22 mouse cellular contexts compared by ENCODE assay signal in genomic region chr10:121394789-121395325, GRCm38 (mm10). TPM values are rescaled to one million over a fixed set of nuclear protein-coding genes. Genes with fewer than 3 reads are reported as not detected.
DNase-seq lines count a peak whose midpoint lies in the region; ATAC-seq lines count a peak whose summit lies in the region.
"Had no signal": no experiment of that assay in that cellular context is flagged by ENCODE, and none has a peak within 500 bp of the region (broad histone marks: within the 10 kb centered on the region; RNA-seq: fewer than 3 reads in every experiment).

No protein-coding gene starts in this region.

- H3K9me3 ChIP-seq in heart, embryonic 10.5 days = no peaks in the 10 kb centered on the region
- no peaks in the 10 kb centered on the region for H3K9me3 ChIP-seq in heart, embryonic 11.5 days (replicated peaks; ENCODE audit: control insufficient read depth, low read length)
- H3K9me3 ChIP-seq: forebrain, embryonic 15.5 days; heart, embryonic 12.5 days; hindbrain, embryonic 12.5 days; midbrain, embryonic 12.5 days had no signal

- peak overlapping the region; percentile 62 for H3K27ac ChIP-seq in heart, embryonic 10.5 days
- H3K27ac ChIP-seq in heart, embryonic 11.5 days (ENCODE audit: low read depth, low read length) = no peak overlapping the region
- H3K27ac ChIP-seq: forebrain, embryonic 15.5 days; hindbrain, embryonic 12.5 days; liver, embryonic 14.5 days; midbrain, embryonic 12.5 days had no signal

- no peaks in the 10 kb centered on the region for H3K27me3 ChIP-seq in heart, embryonic 10.5 days (ENCODE audit: insufficient read depth, poor library complexity, severe bottlenecking)
- H3K27me3 ChIP-seq in heart, embryonic 11.5 days (ENCODE audit: control insufficient read depth, insufficient read depth, low read length) = no peaks in the 10 kb centered on the region
- H3K27me3 ChIP-seq: forebrain, embryonic 15.5 days; heart, embryonic 12.5 days; hindbrain, embryonic 12.5 days; midbrain, embryonic 12.5 days had no signal

- no peak for ATAC-seq in heart, embryonic 11.5 days (replicated peaks; ENCODE audit: insufficient number of reproducible peaks, low FRiP score, low TSS enrichment)
- ATAC-seq: CD4-positive, CD25-positive, alpha-beta regulatory T cell, adult 4 months; forebrain, embryonic 15.5 days had no signal

- H3K9ac ChIP-seq in heart, embryonic 11.5 days (ENCODE audit: low read depth, low read length) = no peak overlapping the region
- H3K9ac ChIP-seq: forebrain, embryonic 15.5 days; hindbrain, embryonic 12.5 days; liver, embryonic 14.5 days; midbrain, embryonic 12.5 days had no signal

- H3K4me1 ChIP-seq in heart, embryonic 10.5 days = peaks cover 23% of the 10 kb centered on the region
- peaks cover 7% of the 10 kb centered on the region for H3K4me1 ChIP-seq in heart, embryonic 11.5 days (ENCODE audit: control insufficient read depth, insufficient read depth, low read length)
- H3K4me1 ChIP-seq: forebrain, embryonic 15.5 days; hindbrain, embryonic 12.5 days; midbrain, embryonic 12.5 days had no signal

- H3K4me2 ChIP-seq in heart, embryonic 11.5 days = no peak overlapping the region
- H3K4me2 ChIP-seq: forebrain, embryonic 15.5 days; heart, embryonic 12.5 days; hindbrain, embryonic 12.5 days; midbrain, embryonic 12.5 days had no signal

- 76% methylated on average over 18 of the region's 18 CpGs for WGBS in heart, embryonic 10.5 days
- 75% methylated on average over 18 of the region's 18 CpGs for WGBS in heart, embryonic 11.5 days (ENCODE audit: insufficient replicate concordance)

- H3K4me3 ChIP-seq in heart, embryonic 10.5 days = no peak overlapping the region
- H3K4me3 ChIP-seq in heart, embryonic 11.5 days (ENCODE audit: low read depth, low read length) = no peak overlapping the region
- H3K4me3 ChIP-seq: forebrain, embryonic 15.5 days; heart, embryonic 12.5 days; hindbrain, embryonic 12.5 days; midbrain, embryonic 12.5 days had no signal

- no peak for DNase-seq in heart, embryonic 10.5 days (ENCODE audit: low spot score)
- peak; percentile 11 to 35 for DNase-seq in kidney, postnatal 36 days
- DNase-seq in kidney, postnatal 14 days = no peak
- peak; percentile 35 for DNase-seq in ZHBTc4 (ENCODE audit: low read depth, low spot score)
- peak; percentile 42 for DNase-seq in adrenal gland, postnatal 14 days
- no peak for DNase-seq in left cerebral cortex, adult 18-20 months (ENCODE audit: low spot score in 2 of 2)
- no peak for DNase-seq in right cerebral cortex, adult 18-20 months
- DNase-seq: cerebellum, adult 18-20 months; cerebellum, postnatal 14 days; gastrocnemius, postnatal 10 days; heart, postnatal 14 days; layer of hippocampus, postnatal 36 days; lung, postnatal 10 days; right cerebral cortex, postnatal 25 days; spleen, adult 18-20 months had no signal

- H3K36me3 ChIP-seq in heart, embryonic 10.5 days = peaks cover 65% of the 10 kb centered on the region
- peaks cover 14% of the 10 kb centered on the region for H3K36me3 ChIP-seq in heart, embryonic 11.5 days (ENCODE audit: control insufficient read depth, insufficient read depth, low read length)

RNA-seq across cellular contexts. Expression of gene Gns, which starts 30.0 kb away (rescaled TPM):
- polyA plus RNA-seq in heart, embryonic 10.5 days (2016; fragmentation: Nextera tagmentation; extraction: Ambion mirVana) = 31.4 and 33.6 TPM in 2 replicates
- polyA plus RNA-seq in heart, embryonic 11.5 days (2014; fragmentation: Nextera tagmentation; extraction: Ambion mirVana) = 33.6 and 38.3 TPM in 2 replicates
- 126 and 138 TPM in 2 replicates for total RNA-seq in adrenal gland, postnatal 14 days (2021)
- total RNA-seq in left cerebral cortex, adult 18-20 months (2021) = 10 to 100 TPM; 86.7 to 87.1 TPM

RNA-seq across cellular contexts. Expression of gene Tbc1d30, which starts 43.8 kb away (rescaled TPM):
- 1.3 and 1.9 TPM in 2 replicates for polyA plus RNA-seq in heart, embryonic 10.5 days (2016; fragmentation: Nextera tagmentation; extraction: Ambion mirVana)
- 1.1 and 1.5 TPM in 2 replicates for polyA plus RNA-seq in heart, embryonic 11.5 days (2014; fragmentation: Nextera tagmentation; extraction: Ambion mirVana)
- 3.9 and 4.2 TPM in 2 replicates for total RNA-seq in adrenal gland, postnatal 14 days (2021)
- 10 to 100 TPM; 80.3 to 95.1 TPM for total RNA-seq in left cerebral cortex, adult 18-20 months (2021)

Comparison
In these comparisons a context has a peak if more than half of its experiments do, and no peak if none do; other contexts are left out.
1. DNase-seq: peak in kidney, postnatal 36 days (2 of 2), ZHBTc4 (single experiment) and adrenal gland, postnatal 14 days (single experiment); none in heart, embryonic 10.5 days (single experiment), kidney, postnatal 14 days (single experiment), left cerebral cortex, adult 18-20 months (0 of 2) and right cerebral cortex, adult 18-20 months (single experiment).
2. RNA of gene Tbc1d30, which starts 43.8 kb away (total RNA-seq): 80.3 to 95.1 TPM in left cerebral cortex, adult 18-20 months; 3.9 to 4.2 TPM in adrenal gland, postnatal 14 days; every median in the first group is over 10 times any median in the second.